Mouse (Mus musculus) T-helper 17 cell (primary cell): ENCODE data around the gene Zfp574.
"Not testable (repeated sequence)": the region's sequence is repeated elsewhere in the genome, so short reads cannot be mapped to it uniquely, and the experiment has no call there.

Source experiments
- in situ Hi-C, 2 experiments: fragments of 300-600 bp; cut with MboI, MseI; formaldehyde crosslinking; loops; 1 replicate in 1 of 2; 2 replicates in 1 of 2; pipeline ENCODE4 v1.15.1; 2025; ENCODE audit warnings: high pct_unique_total_duplicates in 2 of 2

The Zfp574 gene

DNA sequence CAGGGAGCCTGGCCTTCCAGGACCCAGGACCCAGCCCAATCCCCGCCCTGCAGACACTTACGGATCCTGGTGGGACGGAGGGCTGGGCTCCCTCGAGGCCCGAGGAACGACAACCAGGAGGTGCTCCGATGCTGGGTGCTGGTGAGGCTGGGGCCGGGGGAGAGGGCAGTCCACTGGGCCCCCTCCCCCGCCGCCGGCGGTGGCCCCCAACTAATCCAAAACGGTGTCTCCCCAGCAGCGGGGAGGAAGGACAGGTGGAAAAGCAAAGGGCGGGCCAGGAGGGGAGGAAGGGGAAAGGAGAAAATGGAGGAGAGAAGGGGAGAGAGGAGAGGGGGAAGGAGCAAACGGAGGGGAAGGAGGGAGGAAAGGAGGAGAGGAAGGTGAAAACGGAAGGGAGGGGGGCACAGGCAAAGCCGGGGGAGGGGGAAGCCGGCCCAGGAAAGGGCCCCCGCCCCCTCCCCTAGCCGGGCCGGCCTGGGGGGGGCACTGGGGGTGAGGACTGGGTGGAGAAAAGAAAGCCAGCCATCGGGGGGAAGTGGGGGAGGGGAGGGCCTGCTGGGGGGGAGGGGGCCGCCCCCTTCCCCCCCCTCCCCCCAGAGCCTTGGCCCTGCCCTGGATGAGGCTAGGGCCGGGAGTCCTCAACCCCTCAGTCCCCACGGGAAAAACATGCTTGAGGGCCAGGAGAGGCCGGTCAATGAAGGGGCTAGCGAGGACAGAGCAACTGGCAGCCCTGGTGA lies at the start of gene Zfp574, which contains the start of gene Grik5:
Gene Zfp574, plus strand, starts transcription at position 589 of the 737 bp plus-strand sequence.
Gene Grik5, minus strand, starts transcription at position 368 of the 737 bp plus-strand sequence.
- in situ Hi-C loops: no loop called here

GRCm38 (mm10) chr7:25025855-25026439 lies 46.4 kb upstream of the Zfp574 start:
- in situ Hi-C loops: no loop called here

DNA sequence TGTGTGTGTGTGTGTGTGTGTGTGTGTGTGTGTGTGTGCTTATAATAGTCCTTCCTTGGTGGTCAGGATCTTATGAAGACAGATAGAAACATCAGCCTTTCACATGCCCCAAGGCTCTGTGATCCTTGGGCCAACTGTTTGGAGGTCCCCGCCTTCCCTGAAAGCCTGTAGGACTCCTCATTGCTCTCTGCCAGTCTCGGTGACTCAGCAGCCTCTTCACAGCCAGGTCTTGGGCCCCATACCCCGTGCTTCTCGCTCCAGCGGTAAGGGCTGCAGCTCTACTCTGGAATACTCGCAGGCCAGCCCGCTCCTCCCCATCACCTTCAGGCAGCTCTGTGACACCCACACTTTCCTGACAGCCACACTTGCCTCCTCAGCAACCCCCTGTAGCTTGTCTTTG lies 45.9 kb upstream of the Zfp574 start:
- in situ Hi-C loops: no loop called here

DNA sequence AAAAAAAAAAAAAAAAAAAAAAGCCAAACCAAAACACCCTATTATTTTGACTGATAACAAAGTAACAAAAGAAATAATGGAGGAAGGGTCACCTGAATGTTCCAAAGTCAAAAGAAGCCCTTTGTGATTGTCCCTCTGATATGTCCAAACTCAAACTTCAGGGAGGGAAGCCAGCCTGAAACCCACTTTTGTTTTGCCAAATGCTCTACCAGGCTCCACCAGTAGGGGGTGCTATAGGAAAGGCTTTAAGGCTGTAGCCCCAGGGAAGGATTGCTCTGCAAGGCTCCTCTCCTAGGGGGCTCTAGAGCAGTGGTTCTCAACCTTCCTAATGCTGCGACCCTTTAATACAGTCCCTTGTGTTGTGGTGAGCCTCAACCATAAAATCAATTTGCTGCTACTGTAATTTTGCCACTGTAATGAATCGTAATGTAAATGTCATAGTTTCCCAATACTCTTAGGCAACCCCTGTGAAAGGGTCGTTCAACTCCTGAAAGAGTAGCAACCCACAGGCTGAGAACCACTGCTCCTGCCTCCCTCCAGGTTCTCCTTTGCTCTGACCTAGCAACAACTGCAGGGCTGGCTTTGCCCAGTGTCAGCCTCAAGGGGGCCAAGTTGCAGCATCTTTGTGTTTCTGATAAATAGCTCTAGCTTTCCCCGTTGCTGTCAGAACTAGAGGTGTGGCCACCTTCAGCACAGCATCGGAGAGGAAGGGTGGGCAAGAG lies 42.2 kb upstream of the Zfp574 start:
- in situ Hi-C loops: no loop called here

DNA sequence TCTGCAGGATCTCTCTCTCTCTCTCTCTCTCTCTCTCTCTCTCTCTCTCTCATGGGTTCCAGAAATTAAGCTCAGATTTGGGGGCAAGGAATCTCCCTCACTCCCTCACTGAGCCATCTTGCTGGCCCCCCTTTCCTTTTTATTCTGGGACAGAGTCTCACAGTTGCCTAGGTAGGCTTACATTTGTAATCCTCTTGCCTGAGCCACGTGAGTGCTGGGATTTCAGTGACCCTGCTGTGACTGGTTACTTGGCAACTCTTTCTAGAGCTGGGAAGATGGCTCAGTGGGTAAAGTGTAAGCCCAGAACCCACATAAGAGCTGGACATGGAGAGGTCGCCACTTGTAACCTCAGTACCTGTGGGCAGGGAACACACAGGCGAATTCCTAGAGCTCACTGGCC lies 40.8 kb upstream of the Zfp574 start:
- in situ Hi-C loops: no loop called here

GRCm38 (mm10) chr7:25034796-25035195 lies 37.6 kb upstream of the Zfp574 start:
- in situ Hi-C loops: no loop called here

DNA sequence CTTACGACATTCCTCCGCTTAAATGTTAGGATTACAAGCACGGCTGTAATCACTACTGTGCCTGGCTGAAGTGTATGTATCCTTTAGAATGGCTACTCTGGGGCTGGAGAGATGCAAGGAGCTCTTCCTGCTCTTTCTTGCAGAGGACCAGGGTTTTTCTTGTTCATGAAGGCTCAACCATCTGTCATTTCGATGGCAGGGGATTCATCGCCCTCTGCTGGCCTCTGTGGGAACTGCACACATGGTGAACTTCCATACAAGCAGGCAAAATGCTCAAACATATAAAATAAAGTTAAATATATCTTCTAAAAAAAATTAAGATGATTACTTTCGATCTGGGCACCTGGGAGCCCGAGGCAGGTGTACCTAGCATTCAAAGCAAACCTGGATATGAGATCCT lies 36.5 kb upstream of the Zfp574 start:
- in situ Hi-C loops: no loop called here

DNA sequence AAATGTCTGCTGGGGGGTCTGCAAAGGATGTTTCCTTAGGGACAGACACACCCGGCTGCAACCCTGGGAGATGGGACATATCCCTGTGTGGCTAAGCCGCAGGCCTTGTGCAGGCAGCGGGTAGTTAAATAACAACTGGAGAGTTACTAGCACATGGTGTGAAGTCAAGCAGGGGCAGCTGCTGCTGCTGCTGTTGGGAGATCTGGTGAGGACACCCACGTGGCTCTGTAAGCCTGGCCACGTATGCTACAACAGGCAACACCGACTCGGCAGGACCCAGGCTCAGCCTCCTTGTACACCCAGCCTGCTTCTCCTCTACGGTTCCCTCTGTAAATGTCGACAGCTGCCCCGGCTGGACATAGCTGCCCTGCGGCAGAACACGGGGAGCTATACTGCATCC lies 30.4 kb upstream of the Zfp574 start:
- in situ Hi-C loops: no loop called here

GRCm38 (mm10) chr7:25044599-25044998 lies 27.8 kb upstream of the Zfp574 start:
- in situ Hi-C loops: not testable (repeated sequence)

DNA sequence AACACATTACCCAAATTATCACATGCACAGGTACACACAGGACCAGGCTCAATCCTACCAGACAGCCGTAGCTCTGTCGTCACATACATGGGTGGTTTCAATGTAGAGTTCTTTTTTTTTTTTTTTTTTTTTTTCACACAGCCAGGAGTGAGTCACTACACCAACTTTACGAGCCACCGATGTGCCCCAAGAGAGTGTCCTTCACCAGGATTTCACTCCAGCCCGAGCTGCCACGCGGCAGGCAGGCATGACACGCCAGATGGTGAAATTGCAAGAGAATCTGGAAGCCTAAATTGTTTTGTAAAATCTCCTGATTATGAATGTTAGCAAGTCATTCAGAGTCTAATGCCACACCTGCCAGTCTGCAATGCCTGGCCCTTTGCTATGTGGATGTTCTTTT lies 25.0 kb upstream of the Zfp574 start:
- in situ Hi-C loops: no loop called here

GRCm38 (mm10) chr7:25049295-25049930 lies 23.0 kb upstream of the Zfp574 start:
- in situ Hi-C loops: no loop called here

DNA sequence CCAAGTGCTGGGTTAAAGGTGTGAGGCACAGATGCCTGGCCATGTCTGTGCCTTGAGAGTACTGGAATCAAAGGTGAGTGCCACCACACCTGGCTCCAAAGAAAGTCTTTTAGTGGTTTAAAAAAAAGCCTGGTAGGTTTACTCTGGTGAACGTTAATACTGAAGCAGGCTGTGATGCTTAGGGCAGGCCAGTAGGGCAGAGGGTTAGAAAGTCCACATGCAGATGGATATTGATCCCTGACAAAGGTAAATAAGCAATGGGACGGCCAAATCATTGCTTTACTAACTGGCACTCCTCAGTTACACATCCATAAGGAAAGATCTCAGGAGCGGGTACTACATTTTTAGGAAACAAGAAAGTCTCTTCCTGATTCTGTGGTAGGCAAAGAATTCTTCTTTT lies 19.8 kb upstream of the Zfp574 start:
- in situ Hi-C loops: loop anchor here in 1 of 2 experiments (10.0 kb wide), 1 partner anchor 198 kb away; no protein-coding TSS in a partner anchor

- in situ Hi-C loops: loop anchor here in 1 of 2 experiments (10.0 kb wide), 1 partner anchor 202 kb away; no protein-coding TSS in a partner anchor
Measured at GRCm38 (mm10) chr7:25056951-25057350, 15.4 kb upstream of the Zfp574 start.

DNA sequence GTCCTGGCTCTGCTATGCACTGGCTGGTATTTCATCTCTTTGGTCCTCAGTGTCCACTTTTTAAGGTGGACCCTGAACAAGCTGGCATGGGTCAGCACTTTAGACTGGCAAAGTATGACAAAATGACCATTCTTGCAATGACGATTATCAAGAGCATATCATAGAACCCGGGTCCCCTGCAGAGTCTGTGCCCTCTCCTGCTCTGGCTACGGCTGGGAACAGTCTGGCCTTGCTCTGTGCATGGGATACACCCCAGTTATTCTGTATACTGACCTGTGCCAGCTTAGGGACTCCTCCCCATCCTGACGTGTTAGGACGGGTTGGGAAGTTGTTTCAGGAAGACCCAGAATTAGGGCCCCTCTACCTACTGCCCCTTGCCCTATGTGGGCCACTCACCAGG lies 14.5 kb upstream of the Zfp574 start:
- in situ Hi-C loops: loop anchor here in 1 of 2 experiments (10.0 kb wide), 1 partner anchor 203 kb away; no protein-coding TSS in a partner anchor

DNA sequence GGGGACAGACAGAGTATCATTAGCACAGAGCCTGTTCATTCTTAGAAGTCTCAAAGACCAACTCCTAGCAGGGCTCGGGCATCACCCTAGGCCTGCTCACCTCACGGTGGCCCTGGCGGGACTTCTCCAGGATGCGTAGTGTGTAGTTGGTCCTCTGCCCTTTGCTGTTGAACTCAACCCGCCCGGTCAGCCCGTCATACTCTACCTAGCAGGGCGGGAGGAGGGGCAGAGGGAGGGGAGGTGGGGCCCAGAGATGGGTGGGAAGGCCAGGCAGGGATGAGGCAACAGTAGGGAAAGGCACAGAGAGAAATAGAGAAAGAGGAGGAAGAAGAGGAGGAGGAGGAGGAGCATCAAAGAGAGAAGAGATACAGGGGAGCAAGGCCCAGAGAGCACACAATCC lies 14.0 kb upstream of the Zfp574 start:
- in situ Hi-C loops: loop anchor here in 1 of 2 experiments (10.0 kb wide), 1 partner anchor 204 kb away; no protein-coding TSS in a partner anchor

GRCm38 (mm10) chr7:25058836-25059235 lies 13.5 kb upstream of the Zfp574 start:
- in situ Hi-C loops: loop anchor here in 1 of 2 experiments (10.0 kb wide), 1 partner anchor 204 kb away; no protein-coding TSS in a partner anchor

GRCm38 (mm10) chr7:25063346-25063745 lies 9.0 kb upstream of the Zfp574 start:
- in situ Hi-C loops: no loop called here

DNA sequence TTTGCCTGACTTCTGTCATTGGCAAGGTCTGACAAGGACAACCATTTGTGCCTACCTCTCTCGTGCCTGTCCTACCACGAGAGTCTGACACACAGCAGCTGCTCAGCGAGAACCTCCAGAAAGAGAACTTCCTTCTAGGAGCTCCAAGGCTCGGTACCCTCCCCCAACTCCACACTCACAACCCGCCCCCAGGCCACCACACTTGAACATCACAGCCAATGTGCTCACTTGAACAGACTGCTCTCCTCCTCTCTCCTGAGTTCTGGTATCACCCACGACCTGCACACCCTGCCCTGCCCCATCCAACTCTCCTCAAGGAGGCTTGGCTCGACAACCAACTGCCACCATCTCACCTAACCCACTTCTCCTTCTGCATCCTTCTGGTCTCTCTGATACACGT lies 8.5 kb upstream of the Zfp574 start:
- in situ Hi-C loops: no loop called here

DNA sequence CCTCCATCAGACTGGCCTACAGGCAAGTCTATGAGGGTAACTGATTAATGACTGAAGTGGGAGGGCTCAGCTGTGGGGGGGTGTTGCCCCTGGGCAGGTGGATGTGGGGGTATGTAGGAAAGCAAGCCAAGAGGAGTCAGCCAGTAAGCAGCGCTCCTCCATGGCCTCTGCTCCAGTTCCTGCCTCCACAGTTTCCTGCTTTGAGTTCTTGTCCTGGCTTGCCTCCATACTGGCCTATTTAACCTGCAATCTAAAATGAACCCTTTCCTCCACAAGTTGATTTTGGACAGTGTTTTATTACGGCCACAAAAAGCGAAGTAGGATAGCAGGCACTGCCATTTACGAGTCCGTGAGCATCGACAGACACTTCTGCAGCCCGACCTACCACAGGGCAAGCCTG lies 5.0 kb upstream of the Zfp574 start:
- in situ Hi-C loops: no loop called here

- in situ Hi-C loops: no loop called here
Measured at GRCm38 (mm10) chr7:25067909-25068656, 4.3 kb upstream of the Zfp574 start.

DNA sequence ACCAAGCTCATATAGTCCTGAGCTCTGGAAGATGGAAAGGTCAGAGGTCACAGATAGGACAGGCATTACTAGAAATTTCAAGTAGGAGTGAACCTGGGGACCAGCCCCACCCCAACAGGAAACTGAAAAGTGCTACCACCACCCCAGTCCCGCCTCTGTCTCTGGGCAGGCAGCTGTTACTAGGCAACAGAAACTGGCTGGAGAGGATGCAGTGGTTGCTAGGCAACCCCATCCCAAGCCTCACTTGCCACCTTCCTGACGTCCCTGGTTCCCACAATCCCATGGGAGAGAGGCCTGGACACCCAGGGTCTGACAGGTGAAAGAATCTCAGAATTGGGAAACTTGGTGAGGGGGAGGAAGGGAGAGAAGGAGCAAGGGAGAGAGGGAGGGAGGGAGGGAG lies 3.6 kb upstream of the Zfp574 start:
- in situ Hi-C loops: no loop called here
